Mouse (Mus musculus): ENCODE data around the gene Foxa3. TPM values are rescaled to one million over a fixed set of nuclear protein-coding genes. Genes with fewer than 3 reads are reported as not detected.

Foxa3 gene
- total RNA-seq, 4 experiments from 2014 or later, result 0.12 TPM; not detected in 3

GRCm38 (mm10) chr7:19024581-19025255 lies 1.4 kb upstream of the Foxa3 start:
- peak; percentile 41 for DNase-seq

GRCm38 (mm10) chr7:19024096-19024506 lies 763 bp upstream of the Foxa3 start, which contains the start of gene Sympk:
Gene Sympk (plus strand): TSS chr7:19024377.
- peak; percentile 93 for DNase-seq

GRCm38 (mm10) chr7:19022189-19022958 lies 964 bp downstream of the Foxa3 start:
- no peak for DNase-seq

- DNase-seq, result no peak
Measured at GRCm38 (mm10) chr7:19021048-19021447, 2.3 kb downstream of the Foxa3 start.

GRCm38 (mm10) chr7:19017909-19018308 lies 5.4 kb downstream of the Foxa3 start:
- DNase-seq, result no peak

GRCm38 (mm10) chr7:19016042-19016441 lies 7.3 kb downstream of the Foxa3 start:
- DNase-seq, result no peak

GRCm38 (mm10) chr7:19014452-19014851 lies 8.9 kb downstream of the Foxa3 start:
- no peak for DNase-seq

GRCm38 (mm10) chr7:19012882-19013281 lies 10.5 kb downstream of the Foxa3 start:
- DNase-seq, result no peak

- no peak for DNase-seq
Measured at GRCm38 (mm10) chr7:19012025-19012621, 11.2 kb downstream of the Foxa3 start.

- no peak for DNase-seq
Measured at GRCm38 (mm10) chr7:19010581-19010980, 12.8 kb downstream of the Foxa3 start.

- DNase-seq, result no peak
Measured at GRCm38 (mm10) chr7:19007026-19007977, 16.0 kb downstream of the Foxa3 start.

GRCm38 (mm10) chr7:19006476-19006875 lies 16.9 kb downstream of the Foxa3 start:
- peak; percentile 72 for DNase-seq

- DNase-seq, result no peak
Measured at GRCm38 (mm10) chr7:19005417-19006121, 17.8 kb downstream of the Foxa3 start.

- peak; percentile 45 for DNase-seq
Measured at GRCm38 (mm10) chr7:19004631-19005079, 18.7 kb downstream of the Foxa3 start.

- DNase-seq, result peak; percentile 93
Measured at GRCm38 (mm10) chr7:19003902-19004630, 19.3 kb downstream of the Foxa3 start, which contains the start of gene Irf2bp1. Gene Irf2bp1 (plus strand): TSS chr7:19004044.

- DNase-seq, result peak; percentile 74
Measured at GRCm38 (mm10) chr7:19002848-19003498, 20.4 kb downstream of the Foxa3 start.

- no peak for DNase-seq
Measured at GRCm38 (mm10) chr7:19002115-19002514, 21.2 kb downstream of the Foxa3 start.

- DNase-seq, result no peak
Measured at GRCm38 (mm10) chr7:19001807-19002085, 21.6 kb downstream of the Foxa3 start.

- DNase-seq, result peak; percentile 61
Measured at GRCm38 (mm10) chr7:19001066-19001806, 22.1 kb downstream of the Foxa3 start.

- DNase-seq, result no peak
Measured at GRCm38 (mm10) chr7:19000421-19000820, 22.9 kb downstream of the Foxa3 start.
